Mouse (Mus musculus) cortical plate, adult 2 months (tissue): ENCODE results near the gene Gm16253. TPM values are rescaled to one million over a fixed set of nuclear protein-coding genes. Genes with fewer than 3 reads are reported as not detected.

Experiments used
- H3K27ac ChIP-seq: fragments of 200-500 bp; 2 replicates; pipeline ENCODE4 v1.5.1; 2012; ENCODE audit warnings: low read length, control low read depth, inconsistent platforms; ENCODE audit not compliant: insufficient read depth
- H3K4me1 ChIP-seq: fragments of 200-500 bp; 2 replicates; pipeline ENCODE4 v1.6.1; 2011; ENCODE audit warnings: low read length; ENCODE audit not compliant: control insufficient read depth, insufficient read depth
- H3K4me3 ChIP-seq: fragments of 200-500 bp; 2 replicates; pipeline ENCODE4 v1.5.1; 2011; ENCODE audit warnings: mild to moderate bottlenecking, low read length, control low read depth; ENCODE audit not compliant: insufficient read depth
- CTCF ChIP-seq: fragments of 200-500 bp; IDR thresholded peaks from 2 replicates; pipeline ENCODE4 v1.5.1; 2011; ENCODE audit warnings: mild to moderate bottlenecking, control low read depth, low read length; ENCODE audit not compliant: insufficient read depth; ENCODE audit errors: extremely low read depth
- POLR2A ChIP-seq: fragments of 200-500 bp; IDR thresholded peaks from 2 replicates; pipeline ENCODE4 v1.6.1; 2011; ENCODE audit warnings: mild to moderate bottlenecking, low read length, control low read depth; ENCODE audit not compliant: insufficient read depth; ENCODE audit errors: extremely low read depth
- polyA plus RNA-seq: library from polyadenylated mRNA; depleted of rRNA; stranded (reverse); fragments of >200 nt; gene quantifications from 2 replicates; pipeline ENCODE4 v1.2.3, GENCODE M21; 2012

The Gm16253 gene
- polyA plus RNA-seq, 1 experiment: not detected

- Histone ChIP-seq H3K4me1 (no peaks in the 10 kb centered on the region), H3K27ac (no peak overlapping the region), H3K4me3 (no peak overlapping the region)
- no peak for TF ChIP-seq CTCF
- TF ChIP-seq POLR2A: no peak
Observed at GRCm38 (mm10) chr3:96546880-96547279, 29.9 kb upstream of the Gm16253 start.

GRCm38 (mm10) chr3:96547389-96547960 lies 29.3 kb upstream of the Gm16253 start:
- Histone ChIP-seq H3K27ac (no peak overlapping the region), H3K4me3 (no peak overlapping the region), H3K4me1 (no peaks in the 10 kb centered on the region)
- TF ChIP-seq POLR2A (no peak), CTCF (peak; percentile 80)

- H3K27ac ChIP-seq: no peak overlapping the region
- no peak overlapping the region for H3K4me3 ChIP-seq
- TF ChIP-seq POLR2A: no peak
- no peak for TF ChIP-seq CTCF
- H3K4me1 ChIP-seq: no peaks in the 10 kb centered on the region
Observed at GRCm38 (mm10) chr3:96548824-96549223, 28.0 kb upstream of the Gm16253 start.

GRCm38 (mm10) chr3:96549346-96549745 lies 27.4 kb upstream of the Gm16253 start:
- H3K4me3 ChIP-seq: no peak overlapping the region
- H3K27ac ChIP-seq: no peak overlapping the region
- TF ChIP-seq CTCF: no peak
- no peak for TF ChIP-seq POLR2A
- no peaks in the 10 kb centered on the region for H3K4me1 ChIP-seq

GRCm38 (mm10) chr3:96551203-96551602 lies 25.6 kb upstream of the Gm16253 start:
- Histone ChIP-seq H3K4me1 (no peaks in the 10 kb centered on the region), H3K4me3 (no peak overlapping the region), H3K27ac (no peak overlapping the region)
- TF ChIP-seq POLR2A (no peak), CTCF (peak; percentile 63)

GRCm38 (mm10) chr3:96551890-96552289 lies 24.9 kb upstream of the Gm16253 start:
- TF ChIP-seq POLR2A (no peak), CTCF (no peak)
- no peak overlapping the region for H3K27ac ChIP-seq
- H3K4me3 ChIP-seq: no peak overlapping the region
- H3K4me1 ChIP-seq: no peaks in the 10 kb centered on the region; the same call in 1 of the 2 replicates

GRCm38 (mm10) chr3:96553601-96554000 lies 23.2 kb upstream of the Gm16253 start:
- H3K4me1 ChIP-seq: no peaks in the 10 kb centered on the region; the same call in 1 of the 2 replicates
- no peak overlapping the region for H3K4me3 ChIP-seq
- no peak overlapping the region for H3K27ac ChIP-seq
- TF ChIP-seq POLR2A (no peak), CTCF (no peak)

GRCm38 (mm10) chr3:96554251-96554650 lies 22.5 kb upstream of the Gm16253 start:
- no peak overlapping the region for H3K27ac ChIP-seq

GRCm38 (mm10) chr3:96555041-96555596 lies 21.7 kb upstream of the Gm16253 start:
- H3K4me1 ChIP-seq: no peaks in the 10 kb centered on the region; the same call in 1 of the 2 replicates
- H3K4me3 ChIP-seq: no peak overlapping the region
- H3K27ac ChIP-seq: peak overlapping the region; percentile 80
- no peak for TF ChIP-seq POLR2A
- no peak for TF ChIP-seq CTCF

More at GRCm38 (mm10) chr3:96554251-96554650, 22.5 kb upstream of the Gm16253 start:
- TF ChIP-seq CTCF (no peak), POLR2A (no peak)
- no peak overlapping the region for H3K4me3 ChIP-seq
- no peaks in the 10 kb centered on the region; the same call in 1 of the 2 replicates for H3K4me1 ChIP-seq

- Histone ChIP-seq H3K27ac (no peak overlapping the region), H3K4me1 (no peaks in the 10 kb centered on the region; the same call in 1 of the 2 replicates)
- TF ChIP-seq POLR2A: no peak
- TF ChIP-seq CTCF: no peak
Observed at GRCm38 (mm10) chr3:96555999-96556614, 20.7 kb upstream of the Gm16253 start.

More at GRCm38 (mm10) chr3:96555999-96556614, 20.7 kb upstream of the Gm16253 start:
- no peak overlapping the region for H3K4me3 ChIP-seq
